Mouse (Mus musculus): ENCODE results near the gene Fhl5.
"Not testable (repeated sequence)": the region's sequence is repeated elsewhere in the genome, so short reads cannot be mapped to it uniquely, and the experiment has no call there.

Fhl5 gene

DNA sequence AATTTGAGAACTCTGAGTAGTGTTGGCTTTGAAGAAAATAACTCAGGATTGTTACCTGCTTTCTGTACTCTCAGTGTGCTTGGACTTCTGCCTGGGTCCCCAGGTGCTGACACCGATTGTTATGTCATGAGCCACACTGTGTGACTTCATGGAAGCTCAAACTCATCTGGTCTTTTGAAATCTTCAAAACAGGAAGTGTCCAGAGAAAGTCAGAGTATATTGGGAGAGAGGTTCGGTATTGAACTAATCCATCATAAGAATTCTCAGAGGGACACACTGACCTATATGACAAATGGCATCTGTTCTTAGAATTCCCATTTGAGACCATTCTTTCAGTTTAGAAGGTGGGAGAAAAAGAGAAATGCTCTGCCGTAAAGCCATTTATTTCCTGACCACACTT is at the start of gene Fhl5:
Fhl5 (minus strand) TSS at position 101 of the 400 bp plus-strand sequence.
- DNase-seq (ENCODE audit: low spot score in 2 of 2) = no peak

DNA sequence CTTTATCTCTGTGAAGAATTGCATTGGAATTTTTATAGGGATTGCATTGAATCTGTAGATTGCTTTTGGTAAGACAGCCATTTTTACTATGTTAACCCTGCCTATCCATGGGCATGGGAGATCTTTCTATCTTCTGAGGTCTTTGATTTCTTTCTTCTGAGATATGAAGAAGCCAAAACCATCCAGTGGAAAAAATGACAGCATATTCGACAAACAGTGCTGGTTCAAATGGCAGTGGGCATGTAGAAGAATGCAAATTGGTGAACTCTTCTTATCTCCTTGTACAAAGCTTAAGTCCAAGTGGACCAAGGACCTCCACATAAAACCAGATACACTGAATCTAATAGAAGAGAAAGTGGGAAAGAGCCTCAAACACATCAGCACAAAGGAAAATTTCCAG is 42.3 kb upstream of the Fhl5 start:
- not testable (repeated sequence) for DNase-seq (ENCODE audit: low spot score in 2 of 2)

DNA sequence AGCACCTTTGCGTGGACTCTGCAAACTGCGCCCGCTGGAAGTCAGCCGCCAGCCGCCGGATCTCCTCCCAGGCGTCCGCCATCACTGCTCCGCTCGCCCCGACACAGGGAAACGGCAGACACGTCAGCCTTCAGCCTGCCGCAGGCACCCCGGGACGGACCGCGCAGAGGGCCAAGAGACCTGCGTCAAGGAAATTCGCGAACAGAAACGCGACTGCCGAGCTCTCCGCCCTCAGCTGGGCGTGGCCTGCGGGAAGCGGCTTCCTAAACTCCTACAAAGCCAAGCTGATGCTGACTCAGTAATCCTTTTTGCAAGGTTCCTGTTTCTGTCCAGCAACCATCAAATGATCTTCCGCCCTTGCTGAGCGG is 39.0 kb upstream of the Fhl5 start, which contains the start of gene Ufl1:
Ufl1 (minus strand) TSS at position 151 of the 368 bp plus-strand sequence.
- DNase-seq (ENCODE audit: low spot score in 2 of 2) = peak; percentile 97 to 98

DNA sequence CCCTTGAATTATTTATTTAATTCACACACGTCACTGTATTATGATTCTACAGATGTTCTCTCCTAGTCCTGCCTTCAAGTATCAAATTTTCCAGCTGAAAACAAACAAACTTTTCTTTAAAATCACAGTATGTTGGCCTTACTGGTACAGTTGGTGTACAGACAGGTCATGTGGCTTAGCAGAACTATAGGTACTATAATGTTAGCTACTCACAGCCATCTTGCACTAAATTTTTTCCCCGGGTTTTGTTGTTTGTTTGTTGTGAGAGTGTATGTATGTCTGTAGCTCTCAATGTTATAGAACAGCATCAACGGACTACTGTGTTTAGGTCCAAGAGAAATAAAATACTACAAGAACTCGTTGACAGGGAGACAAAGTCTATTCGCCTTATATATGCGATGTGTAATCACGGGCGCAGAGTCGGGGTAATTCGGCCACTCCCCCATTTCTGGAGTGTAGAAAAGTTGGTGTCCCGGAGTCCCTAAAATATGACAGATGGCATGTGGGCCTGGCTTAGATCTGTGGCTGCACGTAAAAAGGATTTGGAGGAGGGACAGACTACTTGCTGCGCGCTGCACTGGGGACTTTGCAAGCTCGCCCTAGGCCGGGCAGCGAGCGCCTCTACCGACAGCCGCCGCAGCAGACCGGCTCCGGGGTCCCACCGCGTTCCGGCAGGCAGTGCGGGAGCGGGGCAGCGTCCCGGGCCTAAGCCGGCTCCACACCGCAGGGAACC is 38.4 kb upstream of the Fhl5 start:
- DNase-seq (ENCODE audit: low spot score in 2 of 2) = no peak

DNA sequence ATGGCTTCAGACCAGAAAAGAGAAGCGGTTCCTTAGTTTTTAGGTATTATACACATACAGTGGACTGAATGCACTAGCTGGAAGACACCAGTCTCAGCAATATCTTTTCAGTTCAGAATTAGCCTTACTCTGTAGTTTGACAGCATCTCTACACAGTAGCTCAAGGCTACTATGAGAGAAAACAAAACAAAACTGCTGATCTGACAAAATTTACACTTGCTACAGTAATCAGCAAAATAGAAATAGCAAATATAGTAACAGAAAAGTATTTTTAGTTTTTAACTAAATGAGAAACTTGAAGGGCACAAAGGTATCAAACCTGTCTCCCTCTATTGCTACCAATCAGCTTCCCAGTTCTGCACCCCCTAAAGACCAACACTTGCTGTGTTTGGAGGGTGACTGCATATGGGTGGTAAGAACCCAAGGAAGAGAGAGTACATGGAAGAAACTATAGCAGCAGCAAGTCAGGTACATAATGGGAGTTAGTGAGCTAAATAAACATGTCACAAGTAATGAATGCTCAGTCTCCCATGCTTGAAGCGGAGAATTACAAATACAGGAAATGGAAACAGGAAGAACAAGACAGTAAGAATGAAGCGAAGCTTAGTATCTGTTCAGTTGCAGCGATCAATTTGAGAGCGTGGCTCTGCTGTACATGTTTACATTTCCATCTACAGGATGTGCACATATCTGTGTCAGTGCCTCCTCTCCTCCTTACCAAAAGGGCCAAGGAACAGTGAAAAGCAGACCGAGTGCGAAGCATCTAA is 30.4 kb upstream of the Fhl5 start:
- DNase-seq (ENCODE audit: low spot score in 2 of 2) = no peak

DNA sequence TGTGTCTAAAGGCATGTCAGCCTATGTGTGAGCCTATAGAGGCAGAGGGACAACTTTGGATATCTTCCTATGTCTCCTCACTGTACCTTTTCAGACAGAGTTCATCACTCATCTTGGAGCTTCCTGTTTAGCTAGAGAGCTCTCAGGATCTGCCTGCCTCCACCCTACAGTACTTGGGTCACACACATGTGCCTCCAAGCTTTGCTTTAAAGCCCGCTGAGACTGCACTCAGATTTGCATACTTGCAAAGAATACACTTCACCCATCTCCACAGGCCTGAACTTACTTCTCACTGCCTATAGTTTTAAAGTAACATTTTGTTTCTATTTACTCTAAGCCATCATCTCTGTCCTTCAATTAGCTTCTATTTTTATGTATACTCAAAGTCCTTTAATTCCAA is 29.2 kb upstream of the Fhl5 start:
- DNase-seq (ENCODE audit: low spot score in 2 of 2) = no peak

DNA sequence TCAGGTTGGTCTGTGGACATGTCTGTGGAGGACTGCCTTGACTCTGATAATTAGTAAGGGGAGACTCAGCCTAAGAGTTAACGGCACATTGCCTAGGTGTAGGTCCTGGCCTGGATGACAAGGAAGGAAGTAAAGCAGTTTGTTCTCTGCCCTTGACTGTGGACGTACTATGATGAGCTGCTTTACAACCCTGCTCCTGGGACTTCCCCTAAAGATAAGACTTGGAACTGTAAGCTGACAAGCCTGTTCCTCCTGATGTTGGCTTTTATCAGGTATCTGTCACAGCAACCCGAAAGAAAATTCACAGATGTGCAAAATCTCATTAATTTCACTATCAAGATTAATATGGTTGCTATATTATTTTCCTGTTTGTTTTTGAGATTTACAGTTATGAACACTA is 24.5 kb upstream of the Fhl5 start:
- no peak for DNase-seq (ENCODE audit: low spot score in 2 of 2)

DNA sequence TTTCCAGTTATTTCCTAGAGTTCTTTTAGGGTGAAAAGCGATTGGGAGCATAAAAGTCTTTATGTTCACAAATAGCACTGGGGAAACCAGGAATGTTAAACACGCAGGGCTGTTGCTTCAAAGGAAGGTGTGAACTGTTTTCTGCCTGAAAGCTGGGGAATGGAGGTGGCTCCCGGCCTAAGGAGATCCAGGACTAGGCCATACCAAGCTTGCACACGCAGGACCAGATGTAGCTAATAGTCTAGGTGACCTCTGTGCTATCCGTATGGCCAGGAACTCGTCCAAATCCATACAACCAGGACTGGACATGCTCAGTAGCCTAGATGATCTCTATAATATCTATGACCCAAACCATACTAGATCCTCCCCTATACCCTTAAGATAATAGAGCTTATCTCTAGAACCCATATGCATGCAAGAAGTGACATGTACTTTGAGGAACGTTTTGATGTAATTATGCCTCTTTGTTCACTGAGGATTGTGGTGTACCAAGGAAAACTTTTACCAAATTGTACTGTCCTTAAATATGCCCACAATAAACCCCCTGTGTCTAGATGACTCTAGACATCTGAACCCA is 15.2 kb upstream of the Fhl5 start:
- no peak for DNase-seq (ENCODE audit: low spot score in 2 of 2)

DNA sequence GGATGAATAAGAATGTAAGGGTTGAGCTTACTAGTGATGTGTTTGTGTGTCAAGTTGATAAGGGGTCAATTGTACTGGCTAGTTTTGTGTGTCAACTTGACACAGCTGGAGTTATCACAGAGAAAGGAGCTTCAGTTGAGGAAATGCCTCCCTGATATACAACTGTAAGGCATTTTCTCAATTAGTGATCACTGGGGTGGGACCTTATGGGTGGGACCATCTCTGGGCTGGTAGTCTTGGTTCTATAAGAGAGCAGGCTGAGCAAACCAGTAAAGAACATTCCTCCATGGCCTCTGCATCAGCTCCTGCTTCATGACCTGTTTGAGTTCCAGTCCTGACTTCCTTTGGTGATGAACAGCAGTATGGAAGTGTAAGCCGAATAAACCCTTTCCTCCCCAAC is 7.0 kb downstream of the Fhl5 start:
- DNase-seq (ENCODE audit: low spot score in 2 of 2) = not testable (repeated sequence)

DNA sequence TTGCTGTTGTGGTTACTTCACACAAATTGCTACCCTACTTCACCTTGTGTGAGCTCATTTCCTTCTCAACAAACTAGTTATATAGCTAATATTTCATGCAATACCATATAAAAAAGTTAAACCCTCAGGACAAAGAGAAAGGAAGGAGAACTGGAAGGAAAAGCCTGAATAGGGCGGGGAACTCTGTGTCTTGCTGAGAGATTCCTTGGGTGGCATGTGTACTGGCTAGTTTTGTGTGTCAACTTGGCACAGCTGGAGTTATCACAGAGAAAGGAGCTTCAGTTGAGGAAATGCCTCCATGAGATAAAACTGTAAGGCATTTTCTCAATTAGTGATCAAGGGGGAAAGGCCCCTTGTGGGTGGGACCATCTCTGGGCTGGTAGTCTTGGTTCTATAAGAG is 8.9 kb downstream of the Fhl5 start:
- DNase-seq (ENCODE audit: low spot score in 2 of 2) = not testable (repeated sequence)

DNA sequence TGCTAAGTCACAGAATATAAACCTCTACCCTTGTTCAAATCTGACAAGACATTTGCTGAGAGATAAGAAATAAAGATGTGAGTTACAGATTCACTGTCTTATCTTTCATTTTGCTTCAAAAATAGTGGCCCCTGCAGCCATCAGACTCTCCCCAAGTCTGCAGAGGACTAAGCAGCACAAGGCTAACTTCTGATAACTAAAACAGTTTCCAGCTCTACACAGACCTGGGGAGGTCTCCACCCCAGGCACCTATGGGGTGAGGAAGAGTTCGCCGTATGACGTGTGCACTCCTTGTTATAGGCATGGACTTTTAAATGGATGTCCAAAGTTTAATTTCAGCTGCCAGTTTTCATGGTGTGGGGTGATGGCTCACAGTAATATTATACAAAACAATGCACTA is 10.1 kb downstream of the Fhl5 start:
- no peak for DNase-seq (ENCODE audit: low spot score in 2 of 2)

DNA sequence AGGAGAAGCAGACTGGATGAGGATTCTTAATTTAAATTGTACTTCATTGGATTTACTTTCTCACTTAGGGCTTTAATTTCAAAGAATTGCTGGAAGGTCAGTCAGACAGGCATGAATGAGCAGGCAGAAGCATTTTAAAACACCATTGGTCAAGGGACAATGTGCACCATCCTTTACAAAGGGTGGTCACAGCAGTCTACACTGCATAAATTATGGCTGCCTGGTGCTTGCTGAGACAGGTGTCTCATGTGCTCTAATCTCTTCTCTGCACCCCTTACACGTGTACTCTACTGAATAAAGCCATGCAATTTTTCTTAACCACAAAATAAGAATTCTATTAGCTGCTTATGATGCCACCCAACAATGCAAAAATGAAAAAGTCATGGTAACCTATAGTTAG is 15.1 kb downstream of the Fhl5 start:
- no peak for DNase-seq (ENCODE audit: low spot score in 2 of 2)

DNA sequence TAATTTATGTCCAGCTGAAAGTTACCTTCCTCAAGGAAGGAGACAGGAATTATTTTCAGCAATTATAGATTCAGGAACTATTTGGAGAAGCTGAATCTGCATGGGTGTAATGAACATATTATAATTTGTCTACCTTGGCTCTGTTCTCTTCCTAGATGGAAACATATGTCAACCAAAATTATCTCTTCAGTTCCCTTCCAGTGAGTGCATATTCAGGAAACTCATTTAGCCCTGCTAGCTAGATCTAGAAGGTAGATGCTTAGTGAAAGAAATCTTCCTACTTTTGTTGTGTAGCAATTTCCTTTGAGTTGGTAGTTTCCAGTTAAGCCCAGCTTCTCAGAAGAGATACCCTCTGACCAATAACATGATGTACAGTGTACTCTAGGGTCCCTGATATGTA is 20.7 kb downstream of the Fhl5 start:
- DNase-seq (ENCODE audit: low spot score in 2 of 2) = no peak

DNA sequence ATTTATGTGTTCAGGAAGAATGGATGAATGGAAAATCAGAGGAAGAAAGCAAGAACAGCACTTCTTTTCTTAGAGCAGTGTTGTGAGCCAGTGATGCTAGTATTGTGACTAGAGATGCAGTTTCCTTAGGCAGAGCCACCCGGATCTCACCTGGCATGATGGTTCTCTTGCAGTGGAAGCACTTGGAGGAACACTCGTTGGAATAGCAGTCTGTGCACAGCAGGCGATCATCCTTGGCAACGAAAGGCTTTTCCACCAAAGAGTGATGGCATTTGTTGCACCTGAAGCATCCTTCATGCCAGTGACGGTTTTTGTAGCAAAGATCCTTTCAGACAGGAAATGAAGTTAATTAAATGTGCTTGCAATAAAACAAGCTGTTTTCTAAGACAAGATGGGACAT is 29.2 kb downstream of the Fhl5 start:
- no peak for DNase-seq (ENCODE audit: low spot score in 2 of 2)

DNA sequence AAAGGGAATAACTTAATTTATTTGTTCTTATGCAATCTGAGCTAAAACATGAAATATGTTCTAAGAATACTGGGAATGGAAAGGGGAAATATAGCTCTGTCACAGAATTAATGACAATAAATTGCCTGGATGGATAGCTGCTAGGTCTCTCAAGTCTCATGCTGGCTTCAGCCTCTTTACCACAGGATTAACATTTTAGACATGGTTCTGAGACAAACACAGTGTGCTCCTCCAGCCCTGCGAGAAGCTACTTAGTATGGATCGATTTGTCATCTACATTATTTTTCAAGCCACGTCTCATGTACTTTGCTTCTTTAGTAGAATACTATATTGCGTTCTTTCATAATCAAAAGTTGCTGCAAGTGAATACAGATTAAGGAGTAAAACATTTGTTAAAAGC is 36.5 kb downstream of the Fhl5 start:
- DNase-seq (ENCODE audit: low spot score in 2 of 2) = no peak

DNA sequence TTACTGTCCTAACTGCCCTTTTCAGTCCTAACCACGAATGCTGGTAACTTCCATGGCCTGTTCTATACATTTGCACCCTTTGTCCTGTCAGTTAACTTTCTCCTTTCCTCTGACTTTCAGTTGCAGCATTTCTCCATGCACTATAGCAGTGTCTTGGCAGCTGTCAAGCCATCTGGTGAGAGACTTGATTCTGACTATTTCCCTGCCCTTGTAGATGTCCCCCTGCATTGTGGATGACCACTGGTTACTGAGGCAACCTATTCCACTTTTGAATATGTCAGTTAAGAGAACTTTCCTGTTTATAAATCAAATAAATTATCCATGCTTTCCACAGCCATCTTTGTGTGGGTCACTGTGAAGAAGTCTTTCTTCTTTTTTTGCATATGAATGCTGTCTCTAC is 45.4 kb downstream of the Fhl5 start:
- DNase-seq (ENCODE audit: low spot score in 2 of 2) = no peak

DNA sequence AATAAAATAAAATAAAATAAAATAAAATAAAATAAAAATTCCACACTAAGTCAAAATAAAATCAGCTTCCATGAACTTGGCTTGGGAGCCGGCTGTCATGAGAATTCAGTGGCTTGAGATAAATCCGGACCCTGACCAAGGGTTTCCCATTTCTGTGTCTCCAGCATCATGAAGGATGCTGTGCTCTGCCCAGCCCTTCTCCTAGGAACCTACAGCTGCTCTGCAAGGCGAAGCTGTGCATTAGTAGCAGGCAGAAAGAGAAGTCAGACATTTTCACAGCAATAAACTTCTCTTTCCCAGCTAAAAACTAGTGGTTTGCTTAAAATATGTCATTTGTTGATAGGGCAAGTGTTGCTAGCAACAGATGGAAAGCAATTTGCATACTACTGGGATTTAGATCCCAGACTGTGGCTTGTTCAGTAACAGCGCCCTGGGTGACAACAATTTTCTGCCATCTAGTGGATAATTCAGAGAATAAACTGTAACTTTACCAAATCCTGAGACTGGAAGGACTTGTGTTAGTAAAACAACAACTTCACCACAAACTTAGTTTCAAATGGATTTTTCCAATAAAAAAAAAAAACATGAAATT is 63.0 kb downstream of the Fhl5 start:
- no peak for DNase-seq (ENCODE audit: low spot score in 2 of 2)

All from urinary bladder, postnatal 36 days (tissue).